Mouse (Mus musculus): ENCODE data around the gene Gm28434. TPM values are rescaled to one million over a fixed set of nuclear protein-coding genes. Genes with fewer than 3 reads are reported as not detected.

The Gm28434 gene
- not detected in 2 replicates for polyA plus RNA-seq (2014; fragmentation: Nextera tagmentation; extraction: Ambion mirVana)

DNA sequence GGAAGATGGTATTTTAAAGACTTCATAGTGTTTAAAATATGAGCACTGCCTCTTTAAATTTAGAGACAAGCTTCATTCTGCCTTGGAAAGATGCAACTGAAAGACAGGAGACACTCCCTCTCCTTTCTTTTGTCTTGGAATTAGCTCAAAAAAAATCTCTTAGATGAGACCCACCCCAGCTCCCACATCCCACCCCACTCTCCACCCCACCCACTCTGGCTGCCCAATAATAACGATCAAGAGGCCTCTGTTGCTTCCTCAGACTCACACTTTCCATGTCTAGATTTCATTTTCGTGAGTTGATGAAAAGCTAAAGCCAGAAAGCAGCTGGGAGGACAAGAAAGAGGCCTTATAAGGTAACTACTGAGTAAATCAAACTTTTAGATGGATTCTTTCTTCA is at the start of gene Gm28434, which contains the start of gene 2310003L06Rik:
Gm28434 (plus strand) TSS at position 317 of the 400 bp plus-strand sequence.
2310003L06Rik (plus strand) TSS at position 259 of the 400 bp plus-strand sequence.
- Histone ChIP-seq H3K4me3 (ENCODE audit: low read depth, low read length) (no peak within 1 kb of the TSS), H3K4me1 (replicated peaks; ENCODE audit: control insufficient read depth, insufficient read depth, low read length) (no peaks in the 10 kb centered on the region), H3K36me3 (ENCODE audit: control insufficient read depth, insufficient read depth, low read length) (no peaks in the 10 kb centered on the region), H3K27me3 (ENCODE audit: control insufficient read depth, insufficient read depth, low read length) (no peaks in the 10 kb centered on the region), H3K4me2 (ENCODE audit: low read depth, low read length, severe bottlenecking) (no peak within 1 kb of the TSS), H3K9me3 (ENCODE audit: control insufficient read depth, low read length) (no peaks in the 10 kb centered on the region), H3K27ac (ENCODE audit: low read depth, low read length) (no peak within 1 kb of the TSS), H3K9ac (ENCODE audit: low read length) (no peak within 1 kb of the TSS)
- WGBS, result 77% methylated on average over 2 of the region's 2 CpGs
- ATAC-seq (replicated peaks; ENCODE audit: low FRiP score) (no peak), DNase-seq (ENCODE audit: low spot score) (no peak)

DNA sequence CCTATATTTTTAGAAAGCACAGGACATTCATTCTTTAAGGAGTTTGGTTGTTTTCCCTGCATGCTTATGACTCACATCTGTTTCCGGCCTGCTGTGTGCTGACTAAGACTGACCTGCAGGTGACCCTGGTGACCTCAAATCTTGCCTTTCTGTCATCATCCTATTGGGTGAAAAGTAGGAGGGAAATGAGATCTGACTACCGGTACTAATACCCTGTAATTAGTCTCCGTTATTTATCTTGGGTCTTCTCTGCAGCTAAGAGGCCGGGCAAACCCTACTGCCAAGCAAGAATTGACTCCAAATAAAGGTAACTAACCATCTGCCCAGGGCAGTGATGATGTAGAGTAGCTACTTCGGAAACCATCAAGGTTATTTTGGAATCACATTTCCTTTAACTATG is 43.9 kb upstream of the Gm28434 start, which contains the start of gene Csn3:
Csn3 (plus strand) TSS at position 208 of the 400 bp plus-strand sequence.
- WGBS, result 24% methylated on average over 5 of the region's 5 CpGs
- ATAC-seq (replicated peaks; ENCODE audit: low FRiP score), result no peak
- H3K9ac ChIP-seq (ENCODE audit: low read length), result no peak within 1 kb of the TSS
- H3K36me3 ChIP-seq (ENCODE audit: control insufficient read depth, insufficient read depth, low read length), result no peaks in the 10 kb centered on the region
- no peak within 1 kb of the TSS for H3K27ac ChIP-seq (ENCODE audit: low read depth, low read length)
- no peaks in the 10 kb centered on the region for H3K9me3 ChIP-seq (ENCODE audit: control insufficient read depth, low read length)
- H3K27me3 ChIP-seq (ENCODE audit: control insufficient read depth, insufficient read depth, low read length), result no peaks in the 10 kb centered on the region
- no peak within 1 kb of the TSS for H3K4me2 ChIP-seq (ENCODE audit: low read depth, low read length, severe bottlenecking)
- H3K4me1 ChIP-seq (replicated peaks; ENCODE audit: control insufficient read depth, insufficient read depth, low read length), result no peaks in the 10 kb centered on the region
- H3K4me3 ChIP-seq (ENCODE audit: low read depth, low read length), result no peak within 1 kb of the TSS
- DNase-seq (ENCODE audit: low spot score), result no peak

DNA sequence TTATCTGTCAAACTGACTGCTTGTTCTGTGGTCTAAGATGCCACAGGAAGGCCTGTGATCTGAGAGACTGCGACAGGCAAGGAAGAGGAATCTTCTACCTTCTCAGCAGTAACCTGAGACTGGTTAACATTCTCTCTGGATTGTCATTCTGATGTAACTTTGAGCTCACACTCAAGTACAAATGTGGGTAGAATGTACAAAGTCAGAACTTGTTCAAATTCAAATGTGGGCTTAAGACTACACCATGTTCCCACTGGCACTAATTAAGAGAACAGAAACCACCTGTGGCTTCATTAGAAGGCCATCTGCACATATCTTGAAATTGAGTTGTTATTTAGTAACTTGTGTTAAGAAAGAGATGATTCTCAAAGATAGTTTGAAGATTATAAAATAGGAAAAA is 37.7 kb upstream of the Gm28434 start:
- no peaks in the 10 kb centered on the region for H3K9me3 ChIP-seq (ENCODE audit: control insufficient read depth, low read length)
- no peaks in the 10 kb centered on the region for H3K36me3 ChIP-seq (ENCODE audit: control insufficient read depth, insufficient read depth, low read length)
- H3K27ac ChIP-seq (ENCODE audit: low read depth, low read length), result no peak overlapping the region
- no peaks in the 10 kb centered on the region for H3K27me3 ChIP-seq (ENCODE audit: control insufficient read depth, insufficient read depth, low read length)
- H3K4me2 ChIP-seq (ENCODE audit: low read depth, low read length, severe bottlenecking), result no peak overlapping the region
- no peak overlapping the region for H3K9ac ChIP-seq (ENCODE audit: low read length)
- no peak overlapping the region for H3K4me3 ChIP-seq (ENCODE audit: low read depth, low read length)
- ATAC-seq (replicated peaks; ENCODE audit: low FRiP score), result no peak
- H3K4me1 ChIP-seq (replicated peaks; ENCODE audit: control insufficient read depth, insufficient read depth, low read length), result no peaks in the 10 kb centered on the region
- no peak for DNase-seq (ENCODE audit: low spot score)
- 57% methylated on average over 1 of the region's 1 CpGs for WGBS

DNA sequence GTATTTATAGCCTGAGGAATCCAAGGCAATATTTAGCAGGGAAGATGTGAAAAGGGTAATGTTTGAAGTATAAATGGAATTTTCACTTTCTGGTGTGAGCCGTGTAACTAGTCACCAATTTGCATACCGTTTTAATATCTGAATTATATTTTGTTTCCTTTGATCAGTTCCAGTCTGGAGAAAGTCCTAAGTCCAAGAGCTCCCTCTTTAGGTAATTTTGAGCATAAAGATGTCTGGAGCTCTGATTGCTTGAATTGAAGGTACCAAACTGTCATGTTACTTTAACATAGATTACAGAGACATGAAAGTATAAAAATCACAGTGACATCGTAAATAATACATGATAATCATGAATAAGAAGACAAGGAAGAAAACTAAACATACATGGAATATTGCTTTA is 28.6 kb upstream of the Gm28434 start:
- H3K27me3 ChIP-seq (ENCODE audit: control insufficient read depth, insufficient read depth, low read length), result no peaks in the 10 kb centered on the region
- WGBS, result 60% methylated on average over 3 of the region's 3 CpGs
- no peak for DNase-seq (ENCODE audit: low spot score)
- no peaks in the 10 kb centered on the region for H3K36me3 ChIP-seq (ENCODE audit: control insufficient read depth, insufficient read depth, low read length)
- H3K9ac ChIP-seq (ENCODE audit: low read length), result no peak overlapping the region
- no peak overlapping the region for H3K27ac ChIP-seq (ENCODE audit: low read depth, low read length)
- H3K4me2 ChIP-seq (ENCODE audit: low read depth, low read length, severe bottlenecking), result no peak overlapping the region
- ATAC-seq (replicated peaks; ENCODE audit: low FRiP score), result no peak
- no peak overlapping the region for H3K4me3 ChIP-seq (ENCODE audit: low read depth, low read length)
- no peaks in the 10 kb centered on the region for H3K9me3 ChIP-seq (ENCODE audit: control insufficient read depth, low read length)
- H3K4me1 ChIP-seq (replicated peaks; ENCODE audit: control insufficient read depth, insufficient read depth, low read length), result no peaks in the 10 kb centered on the region

DNA sequence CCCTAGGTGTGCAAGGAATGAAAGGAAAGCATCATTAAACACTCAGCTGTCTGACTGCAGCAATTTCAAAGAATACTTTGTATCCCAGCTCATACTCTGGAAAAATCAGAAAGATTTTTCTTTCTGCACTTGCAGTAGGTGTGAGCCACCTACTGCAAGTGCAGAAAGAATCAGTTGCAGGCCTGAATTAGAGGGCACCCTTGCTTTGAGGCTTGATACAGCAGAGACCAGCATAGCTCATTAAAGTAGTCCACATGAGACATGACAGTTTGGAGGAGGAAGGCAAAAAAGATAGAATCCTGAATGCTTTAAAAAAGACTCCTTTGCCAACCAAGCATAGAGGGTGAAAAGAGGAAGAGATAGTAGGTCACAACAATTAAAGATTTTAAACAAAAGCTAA is 26.8 kb upstream of the Gm28434 start:
- H3K9ac ChIP-seq (ENCODE audit: low read length), result no peak overlapping the region
- H3K4me3 ChIP-seq (ENCODE audit: low read depth, low read length), result no peak overlapping the region
- H3K4me1 ChIP-seq (replicated peaks; ENCODE audit: control insufficient read depth, insufficient read depth, low read length), result no peaks in the 10 kb centered on the region
- no peaks in the 10 kb centered on the region for H3K36me3 ChIP-seq (ENCODE audit: control insufficient read depth, insufficient read depth, low read length)
- no peaks in the 10 kb centered on the region for H3K9me3 ChIP-seq (ENCODE audit: control insufficient read depth, low read length)
- H3K4me2 ChIP-seq (ENCODE audit: low read depth, low read length, severe bottlenecking), result no peak overlapping the region
- ATAC-seq (replicated peaks; ENCODE audit: low FRiP score) (no peak), DNase-seq (ENCODE audit: low spot score) (no peak)
- H3K27ac ChIP-seq (ENCODE audit: low read depth, low read length), result no peak overlapping the region
- H3K27me3 ChIP-seq (ENCODE audit: control insufficient read depth, insufficient read depth, low read length), result no peaks in the 10 kb centered on the region

DNA sequence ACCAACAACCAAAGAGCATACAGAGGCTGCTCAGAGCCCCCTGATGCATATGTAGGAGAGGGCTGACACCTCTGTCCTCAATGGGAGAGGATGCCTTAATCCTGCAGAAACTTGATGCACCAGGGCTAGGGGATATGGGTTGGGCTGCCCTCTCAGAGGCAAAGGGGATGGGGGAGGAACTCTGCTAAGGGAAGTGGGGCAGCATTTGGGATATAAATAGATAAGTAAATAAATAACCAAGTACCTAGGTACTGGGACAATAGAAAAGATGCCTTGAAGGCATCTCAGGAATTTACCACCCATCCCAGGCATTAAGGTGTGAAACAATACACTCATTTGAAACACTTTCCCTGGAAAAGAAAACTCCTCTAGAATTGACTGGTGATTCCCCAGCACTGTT is 17.5 kb upstream of the Gm28434 start:
- no peaks in the 10 kb centered on the region for H3K27me3 ChIP-seq (ENCODE audit: control insufficient read depth, insufficient read depth, low read length)
- H3K27ac ChIP-seq (ENCODE audit: low read depth, low read length), result no peak overlapping the region
- H3K9ac ChIP-seq (ENCODE audit: low read length), result no peak overlapping the region
- no peaks in the 10 kb centered on the region for H3K9me3 ChIP-seq (ENCODE audit: control insufficient read depth, low read length)
- no peaks in the 10 kb centered on the region for H3K4me1 ChIP-seq (replicated peaks; ENCODE audit: control insufficient read depth, insufficient read depth, low read length)
- no peak overlapping the region for H3K4me2 ChIP-seq (ENCODE audit: low read depth, low read length, severe bottlenecking)
- DNase-seq (ENCODE audit: low spot score) (no peak), ATAC-seq (replicated peaks; ENCODE audit: low FRiP score) (no peak)
- no peak overlapping the region for H3K4me3 ChIP-seq (ENCODE audit: low read depth, low read length)
- no peaks in the 10 kb centered on the region for H3K36me3 ChIP-seq (ENCODE audit: control insufficient read depth, insufficient read depth, low read length)

DNA sequence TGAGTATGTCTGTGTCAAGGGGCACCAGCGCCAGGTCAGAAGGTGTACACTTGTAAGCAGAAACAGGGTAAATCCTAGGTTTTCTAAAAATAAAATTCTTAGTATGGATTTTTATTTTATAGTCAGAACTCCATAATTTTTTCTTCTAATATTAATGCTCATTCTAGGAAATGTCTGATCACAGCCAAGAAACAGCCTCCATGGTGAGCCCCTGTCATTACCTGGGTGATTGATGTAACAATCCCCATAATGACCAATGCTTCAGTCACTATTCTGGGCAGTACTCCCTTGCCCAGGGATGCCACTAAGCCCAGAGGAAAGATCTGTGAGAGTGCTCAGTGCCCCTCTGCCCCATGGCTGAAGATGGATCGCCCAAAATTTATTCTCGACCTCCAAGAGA is 9.8 kb downstream of the Gm28434 start, which contains the start of gene Cabs1:
Cabs1 (plus strand) TSS at position 301 of the 400 bp plus-strand sequence.
- whole genome bisulfite sequencing, result 88% methylated on average over 3 of the region's 3 CpGs
- ATAC-seq (replicated peaks; ENCODE audit: low FRiP score) (no peak), DNase-seq (ENCODE audit: low spot score) (no peak)
- Histone ChIP-seq H3K9ac (ENCODE audit: low read length) (no peak within 1 kb of the TSS), H3K4me1 (replicated peaks; ENCODE audit: control insufficient read depth, insufficient read depth, low read length) (no peaks in the 10 kb centered on the region), H3K4me2 (ENCODE audit: low read depth, low read length, severe bottlenecking) (no peak within 1 kb of the TSS), H3K4me3 (ENCODE audit: low read depth, low read length) (no peak within 1 kb of the TSS), H3K9me3 (ENCODE audit: control insufficient read depth, low read length) (no peaks in the 10 kb centered on the region), H3K27me3 (ENCODE audit: control insufficient read depth, insufficient read depth, low read length) (no peaks in the 10 kb centered on the region), H3K36me3 (ENCODE audit: control insufficient read depth, insufficient read depth, low read length) (no peaks in the 10 kb centered on the region), H3K27ac (ENCODE audit: low read depth, low read length) (no peak within 1 kb of the TSS)

DNA sequence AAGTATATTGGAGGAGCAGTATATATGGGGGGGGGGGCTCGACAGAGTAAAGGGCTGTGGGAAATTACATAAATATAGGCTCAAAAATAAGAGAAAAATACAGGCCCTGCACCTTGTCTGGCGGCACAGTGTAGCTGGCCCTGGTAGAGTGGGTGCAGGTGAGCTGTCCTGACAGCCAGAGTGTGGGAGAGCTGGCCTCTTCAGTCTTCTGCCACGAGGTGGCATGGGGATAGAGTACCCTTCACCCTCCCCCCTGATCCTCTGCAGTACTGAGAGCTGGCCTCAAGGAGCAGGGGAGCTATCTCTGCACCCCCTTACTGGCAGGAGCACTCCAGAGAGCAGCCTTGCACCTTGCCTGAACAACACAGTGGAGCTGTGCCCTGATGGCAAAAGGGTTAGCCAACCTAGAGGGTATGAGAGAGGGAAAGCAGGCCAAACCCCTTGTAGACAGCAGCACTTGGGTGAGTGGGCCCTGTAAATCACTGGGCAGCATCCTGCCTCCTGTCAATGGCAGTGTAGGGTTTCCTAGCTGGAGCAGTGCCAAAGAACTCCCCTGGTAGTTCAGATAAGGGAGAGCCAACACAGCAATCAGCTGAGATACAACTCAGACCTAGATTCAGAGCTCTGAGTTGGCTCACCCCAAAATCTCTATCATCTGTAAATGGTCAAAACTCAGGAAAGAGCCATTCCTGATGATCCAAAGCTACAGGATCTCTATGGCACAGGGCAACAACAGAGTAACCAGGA is 13.3 kb downstream of the Gm28434 start:
- ATAC-seq (replicated peaks; ENCODE audit: low FRiP score), result peak; percentile 54; the same call in 1 of the 2 replicates
- Histone ChIP-seq H3K36me3 (ENCODE audit: control insufficient read depth, insufficient read depth, low read length) (no peaks in the 10 kb centered on the region), H3K4me2 (ENCODE audit: low read depth, low read length, severe bottlenecking) (no peak overlapping the region), H3K9ac (ENCODE audit: low read length) (no peak overlapping the region), H3K27me3 (ENCODE audit: control insufficient read depth, insufficient read depth, low read length) (no peaks in the 10 kb centered on the region), H3K9me3 (ENCODE audit: control insufficient read depth, low read length) (no peaks in the 10 kb centered on the region), H3K4me1 (replicated peaks; ENCODE audit: control insufficient read depth, insufficient read depth, low read length) (no peaks in the 10 kb centered on the region), H3K27ac (ENCODE audit: low read depth, low read length) (no peak overlapping the region), H3K4me3 (ENCODE audit: low read depth, low read length) (no peak overlapping the region)
- no peak for DNase-seq (ENCODE audit: low spot score)
- 53% methylated on average over 3 of the region's 3 CpGs for WGBS

DNA sequence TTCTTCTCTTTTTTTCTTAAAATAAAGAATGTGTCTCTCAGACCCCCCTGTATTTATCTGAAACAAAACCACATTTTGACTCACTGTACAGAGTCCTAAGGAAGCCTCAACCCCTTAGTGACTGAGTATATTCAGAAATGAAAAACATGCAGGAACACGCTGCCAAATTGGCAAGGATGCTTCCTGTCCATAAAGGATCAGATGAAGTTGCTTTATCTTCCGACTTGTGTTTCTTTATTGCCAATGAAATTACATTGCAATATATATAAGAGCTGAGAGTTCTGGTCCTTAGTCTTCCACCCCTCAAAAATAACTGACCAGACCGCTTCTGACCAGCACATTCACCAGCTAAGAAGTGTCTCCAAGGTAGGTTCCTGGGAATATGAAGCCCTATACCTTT is 32.9 kb downstream of the Gm28434 start, which contains the start of gene Smr3a:
Smr3a (plus strand) TSS at position 301 of the 400 bp plus-strand sequence.
- 90% methylated on average over 3 of the region's 3 CpGs for WGBS

More for the DNA sequence above, 32.9 kb downstream of the Gm28434 start, which contains the start of gene Smr3a:
- no peaks in the 10 kb centered on the region for H3K27me3 ChIP-seq (ENCODE audit: control insufficient read depth, insufficient read depth, low read length)
- H3K9me3 ChIP-seq (ENCODE audit: control insufficient read depth, low read length), result no peaks in the 10 kb centered on the region
- H3K4me3 ChIP-seq (ENCODE audit: low read depth, low read length), result no peak within 1 kb of the TSS
- no peak within 1 kb of the TSS for H3K9ac ChIP-seq (ENCODE audit: low read length)
- H3K36me3 ChIP-seq (ENCODE audit: control insufficient read depth, insufficient read depth, low read length), result no peaks in the 10 kb centered on the region
- no peak within 1 kb of the TSS for H3K4me2 ChIP-seq (ENCODE audit: low read depth, low read length, severe bottlenecking)
- H3K27ac ChIP-seq (ENCODE audit: low read depth, low read length), result no peak within 1 kb of the TSS
- ATAC-seq (replicated peaks; ENCODE audit: low FRiP score) (no peak), DNase-seq (ENCODE audit: low spot score) (no peak)
- no peaks in the 10 kb centered on the region for H3K4me1 ChIP-seq (replicated peaks; ENCODE audit: control insufficient read depth, insufficient read depth, low read length)
